Mouse (Mus musculus) brain, embryonic 14.5 days (tissue): ENCODE measurements at regions not wholly inside any gene's neighbourhood (a gene's known extent, or its start where the extent isn't known, plus 50 kb on each side); places are given as distances from the start of the nearest gene placed in this dataset.

ENCODE experiments used
- DNase-seq: peaks from one replicate; pipeline ENCODE4 v3.0.0-alpha.2; 2011; ENCODE audit warnings: low read depth
- CTCF ChIP-seq: fragments of 200-500 bp; IDR thresholded peaks from 2 replicates; pipeline ENCODE4 v1.5.1; 2012; ENCODE audit warnings: inconsistent platforms, mild to moderate bottlenecking, moderate library complexity, borderline replicate concordance; ENCODE audit not compliant: insufficient read depth, insufficient read length; ENCODE audit errors: extremely low read depth
- POLR2A ChIP-seq: fragments of 200-500 bp; IDR thresholded peaks from 2 replicates; pipeline ENCODE4 v1.6.1; 2012; ENCODE audit warnings: mild to moderate bottlenecking, inconsistent platforms, borderline replicate concordance; ENCODE audit not compliant: poor library complexity, insufficient read depth, insufficient read length, severe bottlenecking; ENCODE audit errors: extremely low read depth

DNA sequence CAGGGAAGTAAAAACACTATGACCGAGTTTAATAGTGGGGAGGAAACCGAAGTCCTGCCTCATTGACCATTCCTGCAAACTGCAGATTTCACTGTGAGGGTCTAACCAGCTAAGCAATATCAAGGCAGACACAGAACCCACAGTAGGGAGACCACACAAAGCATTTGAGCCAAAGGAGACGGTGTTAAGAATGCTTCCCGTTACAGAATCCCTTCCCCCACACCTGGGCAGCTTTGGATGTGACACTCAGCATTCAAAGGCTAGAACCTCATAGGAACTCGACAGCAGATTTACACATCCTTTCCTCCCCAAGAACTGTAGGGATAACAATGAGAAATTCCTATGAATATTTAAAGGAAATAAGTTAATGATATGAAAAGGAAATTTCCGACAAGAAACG is 158.5 kb upstream of the Id4 start:
- DNase-seq: peak; percentile 65
- TF ChIP-seq POLR2A (no peak), CTCF (no peak)

DNA sequence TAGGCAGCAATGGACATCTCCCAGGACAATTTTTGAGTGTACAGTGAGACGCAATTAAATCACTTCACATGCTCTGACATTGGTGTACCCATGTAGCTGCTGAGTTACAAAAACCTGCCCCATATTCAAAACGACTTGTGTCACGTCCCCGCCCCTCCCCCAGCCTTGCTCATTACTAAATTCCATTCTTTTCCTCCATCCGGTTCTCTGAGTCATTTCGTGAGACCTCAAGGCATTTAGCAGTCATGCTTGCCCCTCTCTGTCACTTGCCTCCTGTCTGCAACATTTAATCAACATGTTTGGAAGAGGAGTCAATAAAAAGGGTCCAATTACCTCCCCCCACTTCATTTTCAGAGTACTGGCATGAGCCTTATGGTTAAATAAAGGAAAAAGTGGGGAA is 156.3 kb upstream of the Id4 start:
- no peak for TF ChIP-seq POLR2A
- no peak for TF ChIP-seq CTCF
- DNase-seq: no peak

DNA sequence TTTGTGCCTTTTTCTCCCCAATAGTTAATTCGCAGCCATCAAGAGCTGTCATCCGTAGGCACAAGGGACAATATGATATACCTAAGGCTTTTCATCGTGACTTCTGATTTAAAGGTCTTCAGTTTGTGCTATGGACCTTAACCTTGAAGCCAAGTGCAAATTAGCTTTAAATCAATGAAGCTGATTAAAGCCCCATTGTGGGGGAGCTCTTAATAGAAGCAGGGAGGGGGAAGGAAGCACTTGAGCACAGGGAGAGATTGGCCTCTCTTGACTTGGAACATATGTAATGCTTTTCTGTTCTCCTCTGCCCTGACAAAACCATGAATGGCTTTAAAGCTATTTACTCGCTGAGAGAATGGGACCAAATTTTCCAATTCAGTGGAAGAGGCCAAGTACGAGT is 154.1 kb upstream of the Id4 start:
- TF ChIP-seq POLR2A (no peak), CTCF (no peak)
- DNase-seq: peak; percentile 86

DNA sequence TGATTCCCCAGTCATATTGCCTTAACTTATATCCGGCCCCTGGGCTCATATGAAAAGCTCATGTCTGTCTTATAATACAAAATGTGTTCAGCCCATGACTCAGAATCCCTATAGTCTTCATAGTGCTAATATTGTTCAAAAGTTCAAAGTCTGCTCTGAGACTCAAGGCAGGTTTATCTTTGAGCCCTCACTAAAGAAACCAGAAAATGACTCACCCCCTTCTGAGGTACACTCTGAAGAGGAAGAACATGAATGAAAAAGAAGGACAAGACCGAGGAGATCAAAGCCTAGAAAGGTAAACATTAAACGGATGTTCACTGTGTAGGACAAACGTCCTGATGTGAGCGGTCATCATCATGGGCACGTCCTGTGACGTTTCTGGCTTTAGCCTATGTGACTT is 145.1 kb upstream of the Id4 start:
- no peak for DNase-seq

DNA sequence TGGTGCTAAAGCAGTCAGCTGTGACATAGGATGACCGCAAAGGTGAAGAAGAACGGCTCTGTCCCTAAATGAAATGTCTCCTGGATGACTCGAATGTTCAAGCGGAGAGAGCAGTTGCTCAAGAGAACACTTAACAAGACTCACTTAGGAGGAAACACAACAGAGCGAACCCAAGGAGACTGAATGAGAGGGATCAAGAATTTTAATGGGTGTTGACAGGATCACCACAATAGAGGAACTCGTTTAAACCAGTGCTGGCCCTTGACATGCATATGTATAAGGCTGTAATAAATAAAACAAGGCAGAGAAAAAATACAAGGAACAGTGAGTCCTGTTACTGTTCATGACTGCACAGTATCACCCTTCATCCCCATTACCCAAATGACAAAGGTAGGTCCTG is 134.4 kb upstream of the Id4 start:
- DNase-seq: peak; percentile 90
- no peak for TF ChIP-seq CTCF
- no peak for TF ChIP-seq POLR2A

More for the DNA sequence above, 145.1 kb upstream of the Id4 start:
- TF ChIP-seq CTCF (no peak), POLR2A (no peak)

DNA sequence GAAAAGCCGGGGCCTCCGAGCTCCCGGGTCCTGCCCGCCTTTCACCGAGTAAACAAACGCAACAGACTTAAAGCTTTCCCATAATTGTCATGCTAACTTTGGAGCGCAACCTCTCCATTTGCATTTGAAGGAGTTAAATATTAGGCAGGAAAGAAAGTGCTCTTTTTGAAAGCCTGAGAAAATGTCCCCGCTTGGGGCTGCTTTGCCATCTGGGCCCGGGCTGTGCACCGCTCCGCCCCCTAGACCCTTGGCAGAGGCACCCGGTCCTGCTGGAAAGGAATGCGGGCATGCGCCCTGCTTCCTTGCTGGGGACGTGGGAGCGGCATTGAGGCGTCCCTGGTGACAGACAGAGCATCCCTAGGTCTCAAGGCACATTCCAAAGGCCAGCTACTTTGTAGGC is 130.3 kb upstream of the Id4 start:
- no peak for TF ChIP-seq POLR2A
- TF ChIP-seq CTCF: 0 out of 2 replicates have a peak, but pooled peaks have one; percentile 8
- DNase-seq: peak; percentile 97

DNA sequence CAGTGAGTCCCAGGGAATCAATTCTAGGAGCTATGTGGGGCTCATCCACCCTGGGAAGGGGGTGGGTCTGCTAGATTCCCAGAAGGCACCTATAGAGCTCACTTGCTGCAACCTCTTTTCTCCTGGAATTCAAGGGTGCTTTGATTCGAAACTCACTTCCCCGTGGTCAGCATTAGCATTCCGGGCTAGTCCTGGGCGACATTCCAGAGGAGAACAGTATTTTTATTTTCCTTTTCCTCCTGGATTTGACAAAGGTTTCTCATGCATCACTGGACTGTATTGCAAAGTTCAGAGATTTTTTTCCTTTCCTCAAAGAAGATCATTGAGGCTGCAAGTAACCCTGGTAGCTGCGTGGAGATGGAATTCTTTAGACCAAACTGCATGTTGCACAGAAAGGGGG is 129.3 kb upstream of the Id4 start:
- TF ChIP-seq POLR2A (no peak), CTCF (no peak)
- DNase-seq: peak; percentile 87

DNA sequence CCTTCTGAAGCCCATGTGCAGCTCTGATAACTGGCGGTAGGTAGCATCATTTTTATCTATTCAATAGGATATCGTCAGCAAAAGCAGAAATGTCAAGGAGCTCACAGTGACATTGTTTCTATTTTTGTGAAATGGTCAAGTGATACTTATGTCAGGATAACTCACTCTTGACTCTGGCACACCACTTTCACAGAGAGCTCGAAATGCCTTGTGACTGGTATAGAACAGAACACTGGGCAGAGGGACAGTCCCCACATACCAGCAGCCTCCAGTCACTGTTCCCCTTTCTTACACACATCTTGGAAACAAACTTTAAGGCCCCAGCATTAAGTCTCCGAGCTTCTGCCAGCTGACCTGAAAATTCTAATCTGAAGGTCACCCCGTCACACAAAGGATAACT is 115.1 kb upstream of the Id4 start:
- TF ChIP-seq POLR2A (no peak), CTCF (no peak)
- DNase-seq: no peak

DNA sequence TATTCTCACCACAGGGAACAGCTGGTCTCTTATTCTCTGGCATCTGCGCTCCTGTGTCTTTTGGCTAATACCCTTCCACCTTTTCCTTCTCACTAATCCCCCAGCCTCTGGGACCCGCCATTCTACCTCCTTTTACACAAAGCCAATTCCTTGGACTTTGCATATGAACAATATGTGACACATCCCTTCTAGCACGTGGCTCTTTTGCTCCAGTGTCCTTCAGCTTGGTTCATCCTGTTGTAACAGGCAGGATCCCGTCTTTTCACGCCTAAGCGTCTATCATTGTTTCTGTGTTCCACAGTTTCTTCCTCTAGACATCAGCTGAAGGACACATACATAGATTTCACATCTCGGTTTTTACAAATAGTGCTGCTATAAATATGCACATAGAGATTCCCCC is 114.0 kb upstream of the Id4 start:
- no peak for TF ChIP-seq CTCF
- TF ChIP-seq POLR2A: no peak
- no peak for DNase-seq

DNA sequence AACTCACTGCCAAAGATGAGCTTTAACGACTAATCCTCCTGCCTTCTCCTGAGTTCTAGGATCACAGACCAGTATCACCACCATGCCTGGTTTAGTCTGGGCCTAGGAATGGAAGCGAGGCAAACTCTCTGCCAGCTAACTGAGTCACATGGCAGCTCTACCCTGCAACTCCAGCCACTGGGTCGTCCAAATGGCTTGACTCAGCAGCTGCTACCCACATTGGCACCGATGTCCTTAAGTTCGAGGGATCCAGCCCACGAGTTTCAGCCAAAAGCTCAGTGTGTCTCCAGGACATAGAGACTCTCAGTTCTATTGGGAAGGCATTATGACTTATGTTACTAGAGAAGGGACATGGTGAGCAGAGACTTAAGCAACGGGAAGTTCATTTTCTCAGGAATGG is 107.8 kb upstream of the Id4 start:
- peak; percentile 73 for DNase-seq
- no peak for TF ChIP-seq POLR2A
- no peak for TF ChIP-seq CTCF

DNA sequence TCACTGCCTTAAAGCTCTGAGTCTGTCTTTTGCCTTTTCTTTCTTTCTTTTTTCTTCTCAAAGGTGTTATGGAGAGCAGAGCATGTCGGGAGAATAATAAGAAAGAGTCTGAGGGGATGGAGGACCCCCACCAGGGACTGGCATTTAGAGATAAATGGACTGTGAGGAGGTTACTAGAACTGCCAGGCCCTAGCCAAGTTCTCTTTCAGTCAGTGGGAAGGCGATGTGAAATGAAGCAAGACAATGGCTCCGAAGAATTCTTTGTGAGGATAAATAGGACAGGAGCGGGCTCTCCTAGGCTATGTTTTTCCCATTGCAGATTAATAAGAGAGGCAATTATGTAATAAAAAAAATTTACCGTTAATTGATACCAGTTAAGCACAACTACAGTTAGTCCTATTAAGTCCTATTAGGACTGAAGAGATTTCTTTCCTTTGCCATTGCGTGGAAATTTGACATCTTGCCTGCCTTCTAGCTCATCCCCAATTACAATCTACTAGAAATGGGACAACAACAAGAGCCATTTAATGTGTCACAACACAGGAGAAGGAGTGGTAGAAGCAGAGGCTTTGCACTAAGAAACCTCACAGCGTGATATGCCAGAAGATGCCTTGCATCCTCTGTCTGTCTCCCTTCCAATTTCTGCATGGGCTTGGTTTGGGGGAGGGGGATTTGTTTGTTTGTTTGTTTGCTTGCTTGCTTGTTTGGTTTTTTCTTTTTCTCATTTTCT is 107.2 kb upstream of the Id4 start:
- peak; percentile 83 for DNase-seq
- TF ChIP-seq CTCF: no peak
- no peak for TF ChIP-seq POLR2A

DNA sequence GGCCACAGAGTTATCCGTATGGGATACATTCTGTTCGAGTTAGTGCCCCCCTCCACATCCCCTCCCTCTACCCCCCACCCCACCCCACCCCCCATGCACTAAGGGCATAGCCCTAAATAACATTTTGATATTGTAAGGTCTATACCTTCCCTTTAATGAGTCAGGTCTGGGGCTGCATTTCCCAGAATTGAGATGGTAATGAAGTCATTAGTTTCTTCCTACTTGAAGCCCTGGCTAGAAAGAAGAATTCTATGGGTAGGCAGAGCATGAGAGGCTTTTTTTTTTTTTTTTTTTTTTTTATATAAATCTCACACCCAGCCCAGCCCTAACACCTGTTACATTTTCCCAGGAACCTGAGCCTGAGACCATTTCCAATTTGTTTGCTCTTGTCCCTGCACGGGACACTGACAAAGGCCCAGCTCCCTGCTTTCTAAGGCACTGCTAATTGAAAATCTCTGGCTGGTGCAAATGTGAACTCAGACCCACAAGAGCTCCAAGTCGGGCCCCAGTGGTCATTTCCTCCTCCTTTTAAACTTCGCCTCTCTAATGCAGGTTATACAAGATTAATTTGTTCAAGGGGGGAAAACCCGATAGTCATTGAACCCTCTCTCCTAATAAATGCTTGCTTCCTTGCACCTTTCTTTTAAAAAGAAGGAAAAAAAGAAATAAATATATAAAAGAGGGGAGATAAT is 106.5 kb upstream of the Id4 start:
- TF ChIP-seq CTCF (no peak), POLR2A (no peak)
- DNase-seq: peak; percentile 84
